Mouse (Mus musculus) CD4-positive naive resting alpha-beta T cell, adult 76 days (primary cell): ENCODE measurements around the gene Micu2. TPM values are rescaled to one million over a fixed set of nuclear protein-coding genes. Genes with fewer than 3 reads are reported as not detected.

Source experiments
- total RNA-seq: library from RNA; stranded (reverse); gene quantifications from one replicate; pipeline ENCODE4 v1.2.4, GENCODE M21; 2023

The Micu2 gene
- 42.4 TPM for total RNA-seq

DNA sequence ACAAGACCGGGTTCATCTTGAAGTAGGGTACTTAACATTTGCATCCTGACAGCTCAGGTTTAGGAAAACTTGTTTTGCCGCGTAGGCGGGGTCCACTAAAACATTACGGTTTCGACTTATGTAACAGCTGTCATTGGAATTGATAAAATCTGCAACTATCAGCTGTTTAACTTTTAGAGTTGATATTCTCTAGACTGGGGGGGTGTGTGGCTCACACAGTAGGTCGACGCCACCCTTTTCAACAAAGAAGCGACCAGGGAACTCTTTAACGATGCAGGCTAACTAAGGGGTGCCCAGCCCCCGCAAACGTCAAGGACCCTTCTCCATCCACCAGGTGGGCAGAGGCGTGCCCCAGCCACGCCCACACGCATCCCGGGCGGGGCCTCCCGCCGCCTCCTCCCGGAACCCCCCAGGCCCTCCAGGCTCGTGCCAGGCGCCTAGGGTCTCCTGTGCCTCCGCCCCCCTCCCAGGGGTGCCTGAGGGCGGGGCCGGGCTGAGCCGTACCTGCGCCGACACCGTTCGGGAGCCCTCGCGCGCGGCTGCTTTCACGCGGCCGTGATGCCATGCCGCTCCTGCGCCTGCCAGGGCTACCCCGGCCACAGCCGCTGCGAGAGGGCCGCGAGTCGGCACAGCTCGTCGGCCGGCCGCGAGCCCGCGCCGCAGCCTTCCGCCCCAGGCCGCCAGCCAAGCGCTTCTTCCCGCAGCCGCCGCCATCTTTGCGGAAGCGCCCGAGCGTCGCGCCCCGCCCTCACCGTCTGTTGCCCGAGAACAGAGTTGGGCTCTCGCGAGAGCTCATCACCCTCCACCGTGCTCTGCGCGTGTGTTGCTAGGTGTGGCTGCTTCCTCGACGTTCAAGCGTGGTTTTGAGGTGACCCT is at the start of gene Micu2:
TSS of gene Micu2 (minus strand) at position 737 of the 876 bp plus-strand sequence.

DNA sequence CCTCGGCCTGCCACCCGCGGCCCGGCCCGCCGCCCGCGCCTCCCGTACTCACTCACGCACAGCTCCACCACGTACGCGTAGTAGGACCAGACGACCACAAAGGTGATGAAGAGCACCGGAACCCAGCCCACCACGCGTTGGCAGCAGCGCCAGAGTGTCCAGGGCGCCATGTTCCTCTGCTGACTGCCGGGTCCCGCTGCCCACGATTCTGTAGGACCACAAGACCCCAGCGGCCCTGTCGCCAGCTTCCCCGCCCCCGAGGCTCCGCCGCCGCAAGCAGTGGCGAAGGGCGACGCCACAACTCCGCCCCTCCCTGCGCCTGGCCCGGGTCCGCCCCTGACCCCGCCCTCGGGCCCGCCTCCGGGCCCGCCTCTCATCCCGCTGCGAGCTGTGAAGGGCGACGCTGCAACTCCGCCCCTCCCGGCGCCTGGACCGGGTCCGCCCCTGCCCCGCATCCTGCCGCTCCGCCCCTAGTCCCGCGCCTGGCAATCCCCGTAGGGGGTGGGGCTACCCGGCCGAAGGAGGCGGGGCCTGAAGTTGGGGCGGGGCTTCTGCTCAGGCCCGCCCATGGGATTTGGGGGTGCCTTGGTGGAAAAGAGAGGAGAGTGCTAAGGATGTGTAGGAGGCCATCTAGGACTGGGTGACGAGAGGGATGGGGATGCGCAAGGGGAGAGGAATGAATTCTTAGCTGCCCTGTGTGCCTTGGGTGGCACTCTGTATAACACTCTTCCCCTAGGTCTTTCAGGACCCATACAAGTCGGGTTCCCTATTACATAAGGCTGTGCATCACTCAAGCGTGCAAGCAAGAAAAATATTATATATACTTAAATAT is 108.8 kb downstream of the Micu2 start, which contains the start of gene Zdhhc20:
TSS of gene Zdhhc20 (minus strand) at position 266 of the 832 bp plus-strand sequence.

Other genes starting within 250 kb of the Micu2 start
- 67.6 TPM for gene Lats2, start 240.9 kb downstream of the Micu2 start, total RNA-seq
- 73.8 TPM for gene Sap18, start 201.1 kb downstream of the Micu2 start, total RNA-seq
- 0.32 TPM for gene Ska3, start 173.1 kb downstream of the Micu2 start, total RNA-seq
- 53.7 TPM for gene Mrpl57, start 173.0 kb downstream of the Micu2 start, total RNA-seq
- 77.1 TPM for gene Zdhhc20, start 109.0 kb downstream of the Micu2 start, total RNA-seq
- gene Fgf9, start 71.3 kb upstream of the Micu2 start, total RNA-seq = not detected